Mouse (Mus musculus): Measurements from ENCODE around the gene Pnma5. TPM values are rescaled to one million over a fixed set of nuclear protein-coding genes. Genes with fewer than 3 reads are reported as not detected.
"Not testable (repeated sequence)": the region's sequence is repeated elsewhere in the genome, so short reads cannot be mapped to it uniquely, and the experiment has no call there.

Gene Pnma5
- not detected in 2 replicates for polyA plus RNA-seq (2016; fragmentation: Nextera tagmentation; extraction: Ambion mirVana)

GRCm38 (mm10) chrX:73037003-73037402 is at the start of gene Pnma5:
Gene Pnma5, minus strand, starts transcription at chrX:73037103.
- 35% methylated on average over 1 of the region's 1 CpGs for WGBS (ENCODE audit: insufficient replicate concordance)
- Histone ChIP-seq H3K27ac (no peak within 1 kb of the TSS), H3K4me3 (no peak within 1 kb of the TSS), H3K27me3 (replicated peaks) (peaks cover 11% of the 10 kb centered on the region), H3K9me3 (replicated peaks) (no peaks in the 10 kb centered on the region), H3K9ac (no peak within 1 kb of the TSS), H3K36me3 (no peaks in the 10 kb centered on the region), H3K4me1 (no peaks in the 10 kb centered on the region), H3K4me2 (no peak within 1 kb of the TSS)
- ATAC-seq: no peak

DNA sequence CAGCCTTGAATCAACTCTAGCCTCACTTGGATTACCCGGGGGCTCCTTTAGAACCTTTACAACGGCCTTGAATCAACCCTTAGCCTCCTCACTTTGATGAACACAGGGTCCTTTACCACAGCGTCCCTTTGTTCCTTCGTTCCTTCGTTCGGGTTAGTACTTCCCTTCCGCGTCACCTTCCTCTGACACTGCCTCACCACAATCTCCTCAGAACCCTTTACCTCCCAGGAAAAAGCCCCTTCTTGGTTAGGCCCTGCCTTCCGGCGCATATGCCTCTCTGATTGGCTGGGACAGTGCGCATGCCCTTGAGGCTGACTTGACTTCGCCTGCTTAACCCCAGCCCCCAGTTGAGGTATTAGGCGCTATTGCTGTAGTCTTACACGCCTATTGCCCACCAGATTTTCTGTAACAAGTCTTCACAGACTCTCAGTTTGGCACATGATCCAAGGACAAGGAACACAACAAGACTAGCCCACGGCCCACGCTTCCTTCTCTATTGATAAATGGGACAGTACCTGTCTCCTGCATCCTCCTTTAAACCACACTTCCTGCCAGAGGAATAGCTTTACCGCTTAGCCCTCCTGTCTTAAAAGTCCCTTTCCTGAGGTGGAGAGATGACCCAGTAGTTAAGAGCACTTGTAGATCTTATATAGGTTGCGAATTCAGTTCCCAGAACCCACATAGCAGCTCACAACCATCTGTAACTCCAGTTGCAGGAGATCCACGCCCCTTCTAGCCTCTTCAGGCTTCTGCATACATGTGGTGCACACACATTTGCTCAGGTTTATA is 45.6 kb upstream of the Pnma5 start, which contains the start of gene Xlr4a:
Xlr4a (minus strand) TSS at position 212 of the 789 bp plus-strand sequence.
- not testable (repeated sequence) for H3K4me1 ChIP-seq; H3K4me2 ChIP-seq; H3K4me3 ChIP-seq; H3K36me3 ChIP-seq; H3K27ac ChIP-seq; H3K9me3 ChIP-seq (replicated peaks); H3K27me3 ChIP-seq (replicated peaks); H3K9ac ChIP-seq; ATAC-seq
- 52% methylated on average over 19 of the region's 19 CpGs for WGBS (ENCODE audit: insufficient replicate concordance)

- not testable (repeated sequence) for H3K27ac ChIP-seq; H3K4me3 ChIP-seq; H3K9ac ChIP-seq; H3K36me3 ChIP-seq; H3K4me2 ChIP-seq; H3K9me3 ChIP-seq (replicated peaks); ATAC-seq; H3K4me1 ChIP-seq
- peaks cover 29% of the 10 kb centered on the region for H3K27me3 ChIP-seq (replicated peaks)
- 55% methylated on average over 2 of the region's 5 CpGs for WGBS (ENCODE audit: insufficient replicate concordance)
These were observed 29.9 kb upstream of the Pnma5 start for GRCm38 (mm10) chrX:73066765-73067312.

DNA sequence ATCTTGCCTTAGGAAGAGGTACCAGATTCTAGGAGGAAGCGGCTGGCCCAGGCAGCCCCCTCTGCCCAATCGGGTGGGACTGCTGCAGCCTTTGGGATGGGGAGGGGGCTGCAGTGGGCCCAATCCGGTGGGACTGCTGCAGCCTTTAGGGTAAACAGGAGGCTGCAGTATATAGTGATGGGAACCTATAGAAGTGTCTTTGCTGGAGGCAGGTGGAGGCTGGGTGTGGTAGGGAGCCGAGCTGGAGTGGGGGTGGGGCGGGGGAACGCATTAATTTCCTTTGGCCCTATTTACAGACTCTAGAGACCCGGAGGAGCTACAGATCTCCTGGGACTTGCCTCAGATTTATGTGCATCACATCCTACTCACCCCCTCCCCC is 27.5 kb upstream of the Pnma5 start, which contains the start of gene Pnma3:
Pnma3 (plus strand) TSS at position 373 of the 379 bp plus-strand sequence.
- Histone ChIP-seq H3K4me1 (no peaks in the 10 kb centered on the region), H3K27me3 (replicated peaks) (peaks cover 29% of the 10 kb centered on the region), H3K4me3 (no peak within 1 kb of the TSS), H3K36me3 (no peaks in the 10 kb centered on the region), H3K27ac (no peak within 1 kb of the TSS), H3K9ac (no peak within 1 kb of the TSS), H3K9me3 (replicated peaks) (no peaks in the 10 kb centered on the region), H3K4me2 (peak within 1 kb of the TSS; percentile 8; the same call in 1 of the 2 replicates)
- 22% methylated on average over 6 of the region's 7 CpGs for WGBS (ENCODE audit: insufficient replicate concordance)
- no peak for ATAC-seq

- Histone ChIP-seq H3K4me3 (no peak overlapping the region), H3K4me2 (peak overlapping the region; percentile 8; the same call in 1 of the 2 replicates), H3K27ac (no peak overlapping the region), H3K27me3 (replicated peaks) (peaks cover 29% of the 10 kb centered on the region), H3K9me3 (replicated peaks) (no peaks in the 10 kb centered on the region), H3K4me1 (no peaks in the 10 kb centered on the region), H3K9ac (no peak overlapping the region), H3K36me3 (no peaks in the 10 kb centered on the region)
- ATAC-seq: no peak
- 25% methylated on average over 24 of the region's 24 CpGs for WGBS (ENCODE audit: insufficient replicate concordance)
These were observed 26.9 kb upstream of the Pnma5 start for GRCm38 (mm10) chrX:73063512-73064414.

DNA sequence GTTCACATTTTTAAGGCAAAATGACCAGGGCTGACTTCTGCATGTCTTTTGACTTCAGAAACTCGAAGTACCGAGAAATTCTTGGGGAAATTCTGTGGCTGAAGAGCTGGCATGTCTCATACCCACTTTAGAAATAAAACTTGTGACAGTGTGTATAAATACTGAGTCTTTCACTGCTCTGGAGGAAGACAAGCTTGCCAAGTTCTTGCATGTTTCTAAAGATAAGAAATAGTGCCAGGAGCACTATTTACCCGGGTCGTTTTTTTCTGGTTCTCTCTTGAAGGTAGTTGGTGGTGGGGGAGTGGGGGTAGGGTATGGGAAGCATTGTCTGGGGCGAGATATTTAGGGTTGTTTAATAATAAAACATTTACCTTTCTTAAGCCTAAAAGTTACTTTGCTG is 25.4 kb upstream of the Pnma5 start:
- 32% methylated on average over 5 of the region's 5 CpGs for WGBS (ENCODE audit: insufficient replicate concordance)
- Histone ChIP-seq H3K27me3 (replicated peaks) (peaks cover 29% of the 10 kb centered on the region), H3K4me2 (no peak overlapping the region), H3K9me3 (replicated peaks) (no peaks in the 10 kb centered on the region), H3K4me1 (no peaks in the 10 kb centered on the region), H3K4me3 (no peak overlapping the region), H3K9ac (no peak overlapping the region), H3K36me3 (no peaks in the 10 kb centered on the region), H3K27ac (no peak overlapping the region)
- no peak for ATAC-seq

- Histone ChIP-seq H3K9me3 (replicated peaks) (no peaks in the 10 kb centered on the region), H3K4me1 (no peaks in the 10 kb centered on the region), H3K27me3 (replicated peaks) (peaks cover 29% of the 10 kb centered on the region), H3K27ac (no peak overlapping the region), H3K36me3 (no peaks in the 10 kb centered on the region), H3K4me3 (no peak overlapping the region), H3K9ac (no peak overlapping the region), H3K4me2 (no peak overlapping the region)
- no peak for ATAC-seq
- 60% methylated on average over 1 of the region's 1 CpGs for WGBS (ENCODE audit: insufficient replicate concordance)
These were observed 24.6 kb upstream of the Pnma5 start for GRCm38 (mm10) chrX:73061528-73061927.

- peak overlapping the region; percentile 31 for H3K4me2 ChIP-seq
- peak; percentile 81 for ATAC-seq
These were observed 17.1 kb upstream of the Pnma5 start for GRCm38 (mm10) chrX:73053860-73054563.

GRCm38 (mm10) chrX:73039666-73040065 is 2.8 kb upstream of the Pnma5 start:
- 63% methylated on average over 12 of the region's 12 CpGs for WGBS (ENCODE audit: insufficient replicate concordance)
- H3K4me3 ChIP-seq: no peak overlapping the region
- H3K4me1 ChIP-seq: no peaks in the 10 kb centered on the region

More at GRCm38 (mm10) chrX:73053860-73054563, 17.1 kb upstream of the Pnma5 start:
- no peaks in the 10 kb centered on the region for H3K9me3 ChIP-seq (replicated peaks)
- no peak overlapping the region for H3K9ac ChIP-seq
- no peaks in the 10 kb centered on the region for H3K36me3 ChIP-seq
- 14% methylated on average over 14 of the region's 14 CpGs for WGBS (ENCODE audit: insufficient replicate concordance)
- H3K4me3 ChIP-seq: no peak overlapping the region
- H3K27me3 ChIP-seq (replicated peaks): no peaks in the 10 kb centered on the region
- H3K27ac ChIP-seq: no peak overlapping the region
- H3K4me1 ChIP-seq: peaks cover 2% of the 10 kb centered on the region; the same call in 1 of the 2 replicates

DNA sequence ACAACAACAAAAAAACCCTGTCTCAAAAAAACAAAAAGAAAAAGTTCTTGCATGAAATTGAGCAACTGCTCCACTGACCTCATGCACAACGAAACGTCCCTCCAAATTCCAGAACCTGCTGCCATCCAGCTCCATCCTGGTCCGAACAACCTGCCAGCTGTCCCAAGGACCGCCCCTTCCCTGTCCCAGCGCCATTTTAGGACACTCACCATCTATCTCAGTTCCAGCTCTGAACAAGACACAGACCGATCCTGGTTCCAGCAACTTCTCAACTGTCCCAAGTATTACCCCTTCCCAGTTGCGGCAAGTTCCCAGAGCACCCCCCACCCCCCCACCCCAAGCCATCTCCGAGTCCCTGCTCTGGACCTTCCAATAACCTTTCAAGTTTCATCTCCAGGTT is 1.9 kb upstream of the Pnma5 start:
- no peaks in the 10 kb centered on the region for H3K36me3 ChIP-seq
- no peak for ATAC-seq
- H3K4me1 ChIP-seq: no peaks in the 10 kb centered on the region
- H3K27ac ChIP-seq: no peak overlapping the region
- peaks cover 7% of the 10 kb centered on the region for H3K27me3 ChIP-seq (replicated peaks)
- H3K4me2 ChIP-seq: no peak overlapping the region
- H3K9me3 ChIP-seq (replicated peaks): no peaks in the 10 kb centered on the region
- H3K4me3 ChIP-seq: no peak overlapping the region
- 60% methylated on average over 8 of the region's 8 CpGs for WGBS (ENCODE audit: insufficient replicate concordance)
- no peak overlapping the region for H3K9ac ChIP-seq

More at GRCm38 (mm10) chrX:73039666-73040065, 2.8 kb upstream of the Pnma5 start:
- H3K36me3 ChIP-seq: no peaks in the 10 kb centered on the region
- no peak for ATAC-seq
- H3K4me2 ChIP-seq: no peak overlapping the region
- no peak overlapping the region for H3K27ac ChIP-seq
- peaks cover 7% of the 10 kb centered on the region for H3K27me3 ChIP-seq (replicated peaks)
- H3K9ac ChIP-seq: no peak overlapping the region
- no peaks in the 10 kb centered on the region for H3K9me3 ChIP-seq (replicated peaks)

DNA sequence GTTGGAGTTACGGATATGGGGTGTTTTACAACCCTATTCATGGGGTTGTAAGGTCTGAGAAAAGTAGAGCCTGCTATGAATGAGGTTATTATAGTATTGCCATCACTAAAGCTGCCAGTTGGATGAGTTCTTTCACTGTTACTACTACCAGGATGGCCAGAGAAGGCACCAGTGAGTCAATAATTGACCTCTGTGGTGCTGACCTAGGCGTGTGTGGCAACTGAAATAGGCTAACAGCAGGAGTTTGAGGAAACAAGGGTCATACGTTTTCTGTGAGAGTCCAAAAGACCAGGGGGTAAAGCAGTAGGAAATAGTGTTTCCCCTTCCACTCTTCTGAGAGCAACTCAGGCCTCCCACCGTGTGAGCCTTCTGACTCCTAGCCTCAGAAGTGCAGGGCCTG is 24.1 kb downstream of the Pnma5 start:
- no peak overlapping the region for H3K4me3 ChIP-seq
- H3K27ac ChIP-seq: no peak overlapping the region
- no peaks in the 10 kb centered on the region for H3K4me1 ChIP-seq
- no peaks in the 10 kb centered on the region for H3K9me3 ChIP-seq (replicated peaks)
- H3K27me3 ChIP-seq (replicated peaks): no peaks in the 10 kb centered on the region; the same call in none of the 2 replicates
- no peak overlapping the region for H3K9ac ChIP-seq
- H3K4me2 ChIP-seq: no peak overlapping the region
- ATAC-seq: no peak
- no peaks in the 10 kb centered on the region for H3K36me3 ChIP-seq
- 51% methylated on average over 4 of the region's 4 CpGs for WGBS (ENCODE audit: insufficient replicate concordance)

Measured in liver, embryonic 12.5 days (tissue).